Mouse (Mus musculus): ENCODE measurements at regions not wholly inside any gene's neighbourhood (a gene's known extent, or its start where the extent isn't known, plus 50 kb on each side); places are given as distances from the start of the nearest gene placed in this dataset.
"Not testable (repeated sequence)": the region's sequence is repeated elsewhere in the genome, so short reads cannot be mapped to it uniquely, and the experiment has no call there.

GRCm38 (mm10) chr7:73031407-73031806 is 343.9 kb upstream of the Rgma start:
- Histone ChIP-seq H3K36me3 (no peaks in the 10 kb centered on the region), H3K4me1 (replicated peaks) (peaks cover 10% of the 10 kb centered on the region), H3K4me3 (no peak overlapping the region), H3K9ac (no peak overlapping the region), H3K27me3 (no peaks in the 10 kb centered on the region), H3K9me3 (no peaks in the 10 kb centered on the region), H3K4me2 (no peak overlapping the region), H3K27ac (no peak overlapping the region)
- 89% methylated on average over 5 of the region's 5 CpGs for WGBS
- ATAC-seq (ENCODE audit: low FRiP score): no peak

- Histone ChIP-seq H3K4me2 (no peak overlapping the region), H3K36me3 (no peaks in the 10 kb centered on the region), H3K4me1 (replicated peaks) (peaks cover 16% of the 10 kb centered on the region), H3K27me3 (no peaks in the 10 kb centered on the region), H3K9me3 (no peaks in the 10 kb centered on the region), H3K4me3 (no peak overlapping the region), H3K27ac (peak overlapping the region; percentile 52), H3K9ac (no peak overlapping the region)
- WGBS: 68% methylated on average over 23 of the region's 23 CpGs
- ATAC-seq (ENCODE audit: low FRiP score): peak; percentile 49; the same call in 1 of the 2 replicates
Observed at GRCm38 (mm10) chr7:73032316-73032980, 342.9 kb upstream of the Rgma start.

GRCm38 (mm10) chr7:73036801-73037555 is 338.3 kb upstream of the Rgma start:
- H3K4me1 ChIP-seq (replicated peaks): peaks cover 19% of the 10 kb centered on the region
- no peak overlapping the region for H3K4me3 ChIP-seq
- no peak overlapping the region for H3K9ac ChIP-seq
- no peaks in the 10 kb centered on the region for H3K9me3 ChIP-seq
- H3K27ac ChIP-seq: no peak overlapping the region
- ATAC-seq (ENCODE audit: low FRiP score): no peak
- H3K27me3 ChIP-seq: no peaks in the 10 kb centered on the region
- H3K36me3 ChIP-seq: no peaks in the 10 kb centered on the region
- no peak overlapping the region for H3K4me2 ChIP-seq
- 71% methylated on average over 20 of the region's 20 CpGs for WGBS

GRCm38 (mm10) chr7:73037638-73038037 is 337.7 kb upstream of the Rgma start:
- H3K4me2 ChIP-seq: no peak overlapping the region
- H3K36me3 ChIP-seq: no peaks in the 10 kb centered on the region
- no peak for ATAC-seq (ENCODE audit: low FRiP score)
- H3K27ac ChIP-seq: no peak overlapping the region
- no peaks in the 10 kb centered on the region for H3K27me3 ChIP-seq
- WGBS: 92% methylated on average over 9 of the region's 9 CpGs
- no peak overlapping the region for H3K9ac ChIP-seq
- H3K4me3 ChIP-seq: no peak overlapping the region
- H3K4me1 ChIP-seq (replicated peaks): peaks cover 13% of the 10 kb centered on the region
- no peaks in the 10 kb centered on the region for H3K9me3 ChIP-seq

DNA sequence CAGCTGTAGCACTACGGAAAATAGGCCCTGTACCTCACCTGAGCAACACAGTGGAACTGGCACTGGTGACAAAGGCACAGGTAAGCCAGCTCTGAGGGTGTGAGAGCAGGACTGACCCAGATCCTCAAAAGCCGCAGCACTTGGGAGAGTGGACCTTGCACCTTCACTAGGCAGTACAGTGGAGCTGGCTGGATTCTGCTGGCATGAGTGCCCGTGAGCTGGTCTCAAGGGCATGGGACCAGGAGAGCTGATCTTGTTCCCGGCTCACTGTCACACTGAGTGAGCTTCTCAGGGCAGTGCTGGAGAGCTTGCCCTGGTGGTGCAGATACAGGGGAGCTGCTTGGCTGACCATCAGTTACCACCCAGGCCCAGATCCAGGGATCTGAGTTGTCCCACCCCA is 335.4 kb upstream of the Rgma start:
- Histone ChIP-seq H3K9me3 (peaks cover 3% of the 10 kb centered on the region; the same call in 1 of the 2 replicates), H3K4me2 (no peak overlapping the region), H3K9ac (no peak overlapping the region), H3K27me3 (no peaks in the 10 kb centered on the region), H3K36me3 (no peaks in the 10 kb centered on the region), H3K4me3 (no peak overlapping the region), H3K4me1 (replicated peaks) (peaks cover 10% of the 10 kb centered on the region; the same call in 1 of the 2 replicates), H3K27ac (no peak overlapping the region)
- ATAC-seq (ENCODE audit: low FRiP score): no peak
- 91% methylated on average over 4 of the region's 4 CpGs for WGBS

- 85% methylated on average over 3 of the region's 3 CpGs for WGBS
- Histone ChIP-seq H3K4me1 (replicated peaks) (0 out of 2 replicates have a peak, but pooled peaks cover 4% of the 10 kb centered on the region), H3K4me3 (no peak overlapping the region), H3K4me2 (no peak overlapping the region), H3K9ac (no peak overlapping the region), H3K9me3 (peaks cover 10% of the 10 kb centered on the region; the same call in 1 of the 2 replicates), H3K27me3 (no peaks in the 10 kb centered on the region), H3K27ac (no peak overlapping the region), H3K36me3 (no peaks in the 10 kb centered on the region)
- no peak for ATAC-seq (ENCODE audit: low FRiP score)
Observed at GRCm38 (mm10) chr7:73044316-73044715, 331.0 kb upstream of the Rgma start.

DNA sequence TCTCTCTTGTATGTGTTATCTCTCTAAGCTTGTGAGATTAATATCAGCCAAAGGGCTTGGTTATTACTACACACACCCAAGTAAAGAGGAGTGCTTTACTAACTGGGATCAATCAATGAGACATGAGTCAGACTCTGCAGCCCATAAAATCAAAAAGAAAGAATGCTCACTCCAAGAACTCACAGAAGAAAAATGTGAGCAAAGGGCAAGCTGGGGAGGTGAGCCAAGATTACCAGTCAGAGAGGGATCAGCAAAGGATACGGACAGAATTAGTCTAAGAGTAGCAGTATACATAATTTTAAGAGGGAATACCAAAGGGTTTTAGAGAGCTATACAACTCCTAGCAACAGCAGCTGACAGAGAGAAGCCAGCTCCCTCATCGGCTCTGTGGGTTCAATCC is 319.4 kb upstream of the Rgma start:
- no peaks in the 10 kb centered on the region for H3K36me3 ChIP-seq
- H3K9ac ChIP-seq: no peak overlapping the region
- no peaks in the 10 kb centered on the region for H3K4me1 ChIP-seq (replicated peaks)
- H3K4me2 ChIP-seq: no peak overlapping the region
- no peak for ATAC-seq (ENCODE audit: low FRiP score)
- no peak overlapping the region for H3K4me3 ChIP-seq
- 88% methylated on average over 2 of the region's 2 CpGs for WGBS
- H3K27ac ChIP-seq: no peak overlapping the region
- no peaks in the 10 kb centered on the region for H3K9me3 ChIP-seq
- H3K27me3 ChIP-seq: no peaks in the 10 kb centered on the region

- Histone ChIP-seq H3K36me3 (no peaks in the 10 kb centered on the region), H3K9me3 (no peaks in the 10 kb centered on the region), H3K4me1 (replicated peaks) (peaks cover 13% of the 10 kb centered on the region), H3K27ac (no peak overlapping the region), H3K9ac (no peak overlapping the region), H3K27me3 (no peaks in the 10 kb centered on the region), H3K4me3 (no peak overlapping the region), H3K4me2 (no peak overlapping the region)
- 78% methylated on average over 3 of the region's 3 CpGs for WGBS
- no peak for ATAC-seq (ENCODE audit: low FRiP score)
Observed at GRCm38 (mm10) chr7:73063556-73063955, 311.8 kb upstream of the Rgma start.

GRCm38 (mm10) chr7:73068534-73068933 is 306.8 kb upstream of the Rgma start:
- Histone ChIP-seq H3K4me3 (no peak overlapping the region), H3K4me2 (no peak overlapping the region), H3K4me1 (replicated peaks) (peaks cover 4% of the 10 kb centered on the region), H3K27ac (no peak overlapping the region), H3K36me3 (no peaks in the 10 kb centered on the region), H3K9ac (no peak overlapping the region), H3K27me3 (no peaks in the 10 kb centered on the region), H3K9me3 (no peaks in the 10 kb centered on the region)
- 95% methylated on average over 1 of the region's 1 CpGs for WGBS
- ATAC-seq (ENCODE audit: low FRiP score): no peak

- WGBS: 84% methylated on average over 4 of the region's 4 CpGs
Observed at GRCm38 (mm10) chr7:73069352-73069751, 306.0 kb upstream of the Rgma start.

DNA sequence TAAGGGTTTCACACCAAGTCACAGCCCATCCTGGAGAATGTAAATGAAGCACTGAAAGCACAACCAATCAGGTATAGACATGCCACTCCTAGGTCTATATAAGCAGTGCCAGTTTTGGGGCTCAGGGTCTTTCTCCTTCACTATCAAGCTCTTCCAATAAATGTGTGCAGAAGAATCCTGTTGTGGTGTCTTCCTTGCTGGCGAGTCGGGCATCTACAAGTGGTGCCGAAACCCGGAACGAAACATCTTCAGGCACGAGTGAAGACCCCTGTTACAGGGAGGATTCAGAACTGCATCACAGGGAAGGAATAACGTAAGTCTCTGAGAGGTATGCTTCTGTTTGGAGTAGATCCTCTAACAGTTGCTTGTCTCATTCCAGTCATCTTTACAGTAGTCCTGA is 299.9 kb upstream of the Rgma start:
- not testable (repeated sequence) for H3K4me1 ChIP-seq (replicated peaks); H3K27ac ChIP-seq; H3K4me3 ChIP-seq; ATAC-seq (ENCODE audit: low FRiP score); H3K9ac ChIP-seq; H3K36me3 ChIP-seq; H3K9me3 ChIP-seq; H3K27me3 ChIP-seq; H3K4me2 ChIP-seq
- 96% methylated on average over 7 of the region's 7 CpGs for WGBS

More at GRCm38 (mm10) chr7:73069352-73069751, 306.0 kb upstream of the Rgma start:
- no peaks in the 10 kb centered on the region for H3K27me3 ChIP-seq
- H3K36me3 ChIP-seq: no peaks in the 10 kb centered on the region
- H3K9me3 ChIP-seq: no peaks in the 10 kb centered on the region
- H3K27ac ChIP-seq: no peak overlapping the region
- H3K4me1 ChIP-seq (replicated peaks): no peaks in the 10 kb centered on the region
- H3K9ac ChIP-seq: no peak overlapping the region
- no peak overlapping the region for H3K4me3 ChIP-seq
- no peak for ATAC-seq (ENCODE audit: low FRiP score)
- no peak overlapping the region for H3K4me2 ChIP-seq

DNA sequence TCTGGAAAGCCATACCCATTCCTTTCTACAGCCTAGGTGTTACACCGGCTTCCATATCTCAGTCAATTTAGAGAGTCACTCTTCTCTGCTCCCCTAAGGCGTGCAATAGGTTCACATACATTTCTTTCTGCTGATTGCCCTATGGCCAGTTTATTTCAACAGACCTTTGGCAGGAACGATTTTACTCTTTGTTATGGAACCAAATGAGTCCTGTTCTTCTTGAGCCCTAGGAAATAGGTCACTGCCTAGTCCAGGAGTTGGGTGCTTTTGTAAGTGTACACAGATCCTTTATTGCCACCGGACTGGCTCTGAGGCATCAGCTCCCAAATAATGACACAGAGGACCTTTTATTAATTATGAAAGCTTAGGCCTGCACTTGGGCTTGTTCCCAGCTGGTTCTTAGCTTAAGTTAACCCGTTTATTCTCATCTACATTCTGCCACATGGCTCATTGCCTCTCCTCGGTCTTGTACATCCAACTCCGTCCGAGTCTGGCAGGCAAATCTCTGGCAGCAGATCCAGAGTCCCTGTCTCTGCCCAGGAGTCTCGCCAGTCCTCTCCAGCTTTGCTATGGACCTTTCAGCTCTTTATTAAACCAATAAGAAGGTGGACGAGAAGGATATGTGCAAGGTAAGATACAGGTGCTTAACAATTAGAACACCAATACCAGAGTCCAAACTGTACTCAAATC is 287.7 kb upstream of the Rgma start:
- peaks cover 4% of the 10 kb centered on the region; the same call in 1 of the 2 replicates for H3K4me1 ChIP-seq (replicated peaks)
- no peak for ATAC-seq (ENCODE audit: low FRiP score)
- H3K27ac ChIP-seq: no peak overlapping the region
- no peak overlapping the region for H3K4me3 ChIP-seq
- WGBS: 82% methylated on average over 10 of the region's 10 CpGs
- H3K36me3 ChIP-seq: no peaks in the 10 kb centered on the region
- no peak overlapping the region for H3K4me2 ChIP-seq
- no peak overlapping the region for H3K9ac ChIP-seq
- H3K9me3 ChIP-seq: no peaks in the 10 kb centered on the region; the same call in 1 of the 2 replicates
- H3K27me3 ChIP-seq: no peaks in the 10 kb centered on the region

Measured in hindbrain, embryonic 13.5 days (tissue).